Mouse (Mus musculus) hindbrain, embryonic 16.5 days (tissue): ENCODE data around the gene Decr2. TPM values are rescaled to one million over a fixed set of nuclear protein-coding genes. Genes with fewer than 3 reads are reported as not detected.
"Not testable (repeated sequence)": the region's sequence is repeated elsewhere in the genome, so short reads cannot be mapped to it uniquely, and the experiment has no call there.

Experiments used
- ATAC-seq: fragments of 200-750 bp; cut with Nextera tagmentation; 2 replicates; pipeline ENCODE4 v1.8.0; 2017; ENCODE audit warnings: moderate TSS enrichment, moderate library complexity
- H3K27ac ChIP-seq: fragments of 300-500 bp; sonication (generic); 2 replicates; pipeline ENCODE4 v1.5.1; 2014; ENCODE audit warnings: low read depth, mild to moderate bottlenecking, control low read depth, low read length, moderate library complexity
- H3K27me3 ChIP-seq: fragments of 300-500 bp; sonication (generic); replicated peaks from 2 replicates; pipeline ENCODE4 v1.6.1; 2014; ENCODE audit warnings: low read length; ENCODE audit not compliant: control insufficient read depth, insufficient read depth
- H3K36me3 ChIP-seq: fragments of 300-500 bp; sonication (generic); 2 replicates; pipeline ENCODE4 v1.6.1; 2014; ENCODE audit warnings: mild to moderate bottlenecking, low read length, moderate library complexity, mixed read lengths; ENCODE audit not compliant: control insufficient read depth, insufficient read depth
- H3K4me1 ChIP-seq: fragments of 300-500 bp; sonication (generic); 2 replicates; pipeline ENCODE4 v1.6.1; 2014; ENCODE audit warnings: low read depth, low read length; ENCODE audit not compliant: control insufficient read depth, insufficient read depth
- H3K4me2 ChIP-seq: fragments of 300-500 bp; sonication (generic); 2 replicates; pipeline ENCODE4 v1.6.1; 2014; ENCODE audit warnings: mild to moderate bottlenecking, low read length, control low read depth, moderate library complexity
- H3K4me3 ChIP-seq: fragments of 300-500 bp; sonication (generic); 2 replicates; pipeline ENCODE4 v1.5.1; 2014; ENCODE audit warnings: mild to moderate bottlenecking, low read length, control low read depth, moderate library complexity
- H3K9ac ChIP-seq: fragments of 300-500 bp; sonication (generic); 2 replicates; pipeline ENCODE4 v1.6.1; 2014; ENCODE audit warnings: low read depth, mild to moderate bottlenecking, control low read depth, low read length, moderate library complexity
- H3K9me3 ChIP-seq: fragments of 300-500 bp; sonication (generic); 2 replicates; pipeline ENCODE4 v1.6.1; 2014; ENCODE audit warnings: mild to moderate bottlenecking, low read length, moderate library complexity; ENCODE audit not compliant: control insufficient read depth
- WGBS: fragments of 180-500 bp; shearing (Covaris S2); extraction: QIAGEN DNeasy Blood & Tissue Kit; methylation state at CpG from one replicate; pipeline ENCODE4 v1.1.7; 2014; 5-methylcytosine and 5-hydroxymethylcytosine counted together
- polyA plus RNA-seq: library from polyadenylated mRNA; unstranded; fragments of >200 nt; fragmentation: Nextera tagmentation; extraction: Ambion mirVana; gene quantifications from 2 replicates; pipeline ENCODE4 v1.2.1, GENCODE M21; 2015

The Decr2 gene
- polyA plus RNA-seq, 1 experiment from 2014 or later: 45.7 TPM

DNA sequence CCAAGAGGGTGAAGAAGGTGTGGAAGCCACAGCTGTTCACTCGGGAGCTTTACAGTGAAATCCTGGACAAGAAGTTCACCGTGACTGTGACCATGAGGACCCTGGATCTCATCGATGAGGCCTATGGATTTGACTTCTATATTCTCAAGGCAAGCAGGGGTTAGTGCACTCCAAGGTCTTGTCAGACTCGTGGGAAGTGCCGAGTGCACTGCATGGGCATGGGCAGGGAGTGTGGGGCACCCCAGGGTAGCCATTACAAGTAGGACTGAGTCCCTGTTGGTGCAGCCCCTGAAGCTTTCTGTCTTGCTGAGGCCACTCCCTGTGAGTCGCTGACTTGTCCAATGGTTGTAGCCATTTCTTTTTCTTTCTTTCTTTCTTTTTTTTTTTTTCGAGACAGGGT is 34.4 kb upstream of the Decr2 start:
- H3K36me3 ChIP-seq: peaks cover 22% of the 10 kb centered on the region
- no peak overlapping the region for H3K27ac ChIP-seq
- no peaks in the 10 kb centered on the region; the same call in 1 of the 2 replicates for H3K27me3 ChIP-seq
- H3K4me3 ChIP-seq: peak overlapping the region; percentile 85
- peak overlapping the region; percentile 76 for H3K4me2 ChIP-seq
- no peaks in the 10 kb centered on the region for H3K9me3 ChIP-seq
- no peak for ATAC-seq
- 91% methylated on average over 7 of the region's 7 CpGs for WGBS
- peaks cover 21% of the 10 kb centered on the region for H3K4me1 ChIP-seq
- H3K9ac ChIP-seq: peak overlapping the region; percentile 84; the same call in 1 of the 2 replicates

DNA sequence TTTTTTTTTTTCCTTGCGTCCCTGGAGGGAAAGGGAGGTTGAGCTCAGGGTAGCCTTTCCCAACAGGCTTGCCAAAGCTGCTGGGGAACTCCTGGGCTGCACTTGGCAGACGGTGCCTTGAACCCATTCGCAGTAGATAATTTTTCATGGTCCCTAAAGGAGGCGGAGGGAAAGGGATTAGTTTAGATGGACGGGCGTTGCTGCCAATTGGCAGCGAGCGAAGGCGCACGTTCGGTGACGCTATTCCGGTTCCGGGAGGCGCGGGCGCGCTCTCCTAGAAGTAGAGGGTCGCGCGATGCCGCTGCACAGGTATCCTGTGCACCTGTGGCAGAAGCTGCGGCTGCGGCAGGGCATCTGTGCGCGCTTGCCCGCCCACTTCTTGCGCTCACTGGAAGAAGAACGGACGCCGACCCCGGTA is 33.1 kb upstream of the Decr2 start, which contains the start of gene Mrpl28:
Gene Mrpl28, plus strand, starts transcription at position 234 of the 418 bp plus-strand sequence.
- peak within 1 kb of the TSS; percentile 56; the same call in 1 of the 2 replicates for H3K27ac ChIP-seq
- WGBS: under 1% methylated on average over 32 of the region's 32 CpGs
- no peaks in the 10 kb centered on the region for H3K9me3 ChIP-seq
- H3K9ac ChIP-seq: peak within 1 kb of the TSS; percentile 84
- peak within 1 kb of the TSS; percentile 85 for H3K4me3 ChIP-seq
- peaks cover 21% of the 10 kb centered on the region for H3K4me1 ChIP-seq
- peak within 1 kb of the TSS; percentile 76 for H3K4me2 ChIP-seq
- H3K27me3 ChIP-seq: peaks cover under 1% of the 10 kb centered on the region; the same call in 1 of the 2 replicates
- peaks cover 16% of the 10 kb centered on the region for H3K36me3 ChIP-seq
- peak; percentile 96 for ATAC-seq

DNA sequence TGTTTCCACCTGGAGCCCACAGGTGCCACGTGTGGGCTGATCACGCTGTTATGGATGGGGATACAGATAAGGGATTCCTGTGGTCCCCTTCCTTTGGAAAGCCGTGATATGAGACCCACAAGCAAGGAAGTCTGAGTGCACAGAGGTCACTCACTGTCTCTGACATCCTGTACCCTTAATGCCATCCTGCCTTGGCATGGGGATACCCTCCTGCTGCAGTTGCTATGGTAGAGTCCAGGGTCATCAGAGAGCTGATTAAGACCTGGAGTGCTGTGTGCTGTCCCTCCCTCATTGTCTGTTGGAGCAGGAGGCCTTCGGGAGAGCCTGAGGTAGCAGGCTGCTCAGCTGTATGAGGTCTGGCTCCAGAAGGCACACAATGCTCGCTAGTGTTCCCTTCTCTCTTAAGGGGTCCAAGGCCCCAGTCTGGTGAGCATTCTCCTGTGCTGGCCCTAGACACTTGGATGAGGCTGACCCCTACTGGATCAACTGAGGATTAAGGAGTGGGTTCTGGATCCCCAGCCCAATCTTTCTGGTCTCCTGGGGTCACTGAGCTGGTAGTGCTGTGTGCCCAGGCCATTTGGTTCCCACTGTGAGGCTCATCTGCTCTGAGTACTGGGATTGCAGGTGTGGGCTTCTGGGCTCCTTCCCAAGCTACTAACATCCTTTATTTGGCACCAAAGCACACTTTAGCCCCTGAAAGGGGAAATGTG is 32.4 kb upstream of the Decr2 start:
- Histone ChIP-seq H3K27me3 (peaks cover 6% of the 10 kb centered on the region), H3K9ac (no peak overlapping the region; the same call in 1 of the 2 replicates), H3K4me3 (no peak overlapping the region), H3K9me3 (no peaks in the 10 kb centered on the region), H3K4me1 (peaks cover 21% of the 10 kb centered on the region), H3K4me2 (no peak overlapping the region), H3K27ac (no peak overlapping the region), H3K36me3 (peaks cover 16% of the 10 kb centered on the region)
- peak; percentile 29; the same call in 1 of the 2 replicates for ATAC-seq
- WGBS: 63% methylated on average over 5 of the region's 5 CpGs

DNA sequence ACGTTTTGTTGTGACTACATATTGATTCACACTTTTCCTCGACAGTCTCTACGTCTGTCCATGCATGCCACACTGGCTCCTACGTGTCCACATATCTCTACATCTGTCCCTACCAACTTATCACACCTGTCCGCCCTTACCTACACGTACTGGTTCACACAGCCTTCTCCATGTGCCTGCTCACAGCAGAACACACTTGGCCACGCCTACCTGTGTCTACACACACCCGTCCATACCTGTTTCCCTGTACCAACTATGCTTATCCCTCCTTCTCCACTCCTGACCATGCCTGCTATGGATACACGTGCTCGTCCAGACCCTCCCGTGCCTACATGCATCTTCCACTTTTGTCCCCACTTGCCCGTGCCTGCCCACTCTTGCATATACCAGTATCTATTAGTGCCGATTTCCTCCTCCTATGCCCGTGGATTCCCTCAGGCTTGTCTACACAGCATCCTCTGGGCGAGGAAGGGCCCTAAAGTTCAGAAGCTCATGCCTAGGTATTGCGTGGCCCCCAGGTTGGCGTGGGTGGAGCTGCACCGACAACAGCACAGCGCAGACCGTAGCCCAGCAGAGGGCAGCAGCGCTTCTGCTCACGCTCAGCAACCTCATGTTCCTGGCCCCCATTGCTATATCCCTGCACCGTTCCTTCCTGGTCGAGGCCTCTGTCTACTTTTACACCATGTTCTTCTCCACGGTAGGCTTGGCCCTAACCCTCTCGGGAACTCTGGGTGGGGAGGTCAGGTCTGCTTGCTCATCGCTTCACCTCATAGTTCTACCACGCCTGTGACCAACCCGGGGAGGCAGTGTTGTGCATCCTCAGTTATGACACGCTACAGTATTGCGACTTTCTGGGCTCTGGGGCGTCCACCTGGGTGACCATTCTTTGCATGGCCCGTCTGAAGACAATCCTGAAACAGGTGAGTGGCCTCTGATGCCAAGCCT is 29.9 kb upstream of the Decr2 start:
- H3K27me3 ChIP-seq: peaks cover 23% of the 10 kb centered on the region
- H3K27ac ChIP-seq: no peak overlapping the region
- no peak for ATAC-seq
- H3K9me3 ChIP-seq: no peaks in the 10 kb centered on the region
- H3K9ac ChIP-seq: no peak overlapping the region
- WGBS: 48% methylated on average over 33 of the region's 33 CpGs
- no peaks in the 10 kb centered on the region for H3K36me3 ChIP-seq
- peaks cover 21% of the 10 kb centered on the region for H3K4me1 ChIP-seq
- peak overlapping the region; percentile 7; the same call in 1 of the 2 replicates for H3K4me2 ChIP-seq
- H3K4me3 ChIP-seq: no peak overlapping the region

DNA sequence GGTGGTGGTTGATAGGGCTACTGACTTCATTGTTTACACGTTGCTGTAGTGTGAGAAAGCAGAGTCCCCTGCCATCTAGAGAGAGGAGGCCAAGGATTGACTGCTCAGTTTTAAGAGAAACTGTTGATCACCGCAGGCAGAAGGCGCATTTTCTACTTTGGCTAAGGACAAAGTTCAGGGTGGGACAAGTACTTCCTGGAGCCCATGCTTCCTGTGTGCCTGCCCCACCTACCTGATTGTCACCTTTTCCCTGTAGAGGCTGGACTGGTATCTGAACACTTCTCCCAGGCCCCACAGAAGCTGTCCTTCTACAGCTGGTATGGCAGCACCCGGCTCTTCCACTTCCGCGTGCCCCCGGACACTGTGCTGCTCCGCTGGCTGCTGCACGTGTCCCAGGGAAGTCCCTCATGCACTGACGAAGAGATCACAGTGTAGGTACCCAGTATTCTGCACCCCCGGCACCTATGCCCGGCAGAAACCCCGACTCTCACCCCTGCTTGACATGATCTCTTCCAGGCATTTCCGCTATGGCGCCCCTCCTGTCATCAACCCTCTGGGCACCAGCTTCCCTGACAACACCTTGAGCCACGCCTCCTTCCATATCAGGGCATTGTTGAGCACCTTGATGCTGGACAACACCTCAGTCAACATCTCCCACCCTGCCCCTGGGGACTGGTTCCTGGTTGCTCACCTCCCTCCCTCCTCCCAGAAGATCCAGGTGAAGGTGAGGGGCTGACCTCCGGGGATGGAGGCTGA is 26.5 kb upstream of the Decr2 start:
- no peak overlapping the region for H3K4me3 ChIP-seq
- peaks cover 13% of the 10 kb centered on the region for H3K4me1 ChIP-seq
- 84% methylated on average over 17 of the region's 17 CpGs for WGBS
- peaks cover 32% of the 10 kb centered on the region for H3K27me3 ChIP-seq
- no peaks in the 10 kb centered on the region for H3K36me3 ChIP-seq
- H3K27ac ChIP-seq: no peak overlapping the region
- no peak overlapping the region for H3K9ac ChIP-seq
- ATAC-seq: no peak
- H3K4me2 ChIP-seq: no peak overlapping the region
- H3K9me3 ChIP-seq: no peaks in the 10 kb centered on the region

DNA sequence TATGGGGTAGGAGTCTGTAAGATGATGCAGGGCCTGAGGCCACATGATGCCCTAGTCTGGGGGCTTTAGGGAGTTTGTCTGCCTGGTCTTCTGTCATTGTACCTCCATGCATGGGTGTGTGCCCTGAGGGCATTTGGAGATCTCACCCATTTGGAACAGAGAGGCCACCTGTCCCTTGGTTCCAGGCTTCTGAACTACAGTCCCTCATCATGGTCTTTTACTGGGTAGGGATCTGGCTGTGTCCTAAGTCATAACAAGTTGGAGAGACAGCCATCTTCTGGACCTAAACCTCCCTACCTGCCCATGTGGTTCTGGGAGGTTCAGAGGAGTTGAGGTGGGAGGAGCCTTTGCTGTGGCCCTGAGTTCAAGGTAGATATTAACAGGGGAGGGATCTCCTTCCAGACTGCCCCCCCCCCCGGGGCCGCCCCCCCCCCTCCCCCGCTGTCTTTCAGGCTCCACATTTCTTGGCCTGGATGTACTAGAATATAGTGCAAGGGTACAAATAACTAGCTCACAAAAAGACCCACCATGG is 25.9 kb upstream of the Decr2 start:
- H3K9ac ChIP-seq: no peak overlapping the region
- H3K36me3 ChIP-seq: no peaks in the 10 kb centered on the region
- H3K27me3 ChIP-seq: peaks cover 34% of the 10 kb centered on the region
- no peak overlapping the region for H3K4me3 ChIP-seq
- H3K4me1 ChIP-seq: peaks cover 13% of the 10 kb centered on the region
- no peak overlapping the region for H3K27ac ChIP-seq
- no peak for ATAC-seq
- no peaks in the 10 kb centered on the region for H3K9me3 ChIP-seq
- 67% methylated on average over 3 of the region's 3 CpGs for WGBS
- H3K4me2 ChIP-seq: no peak overlapping the region

DNA sequence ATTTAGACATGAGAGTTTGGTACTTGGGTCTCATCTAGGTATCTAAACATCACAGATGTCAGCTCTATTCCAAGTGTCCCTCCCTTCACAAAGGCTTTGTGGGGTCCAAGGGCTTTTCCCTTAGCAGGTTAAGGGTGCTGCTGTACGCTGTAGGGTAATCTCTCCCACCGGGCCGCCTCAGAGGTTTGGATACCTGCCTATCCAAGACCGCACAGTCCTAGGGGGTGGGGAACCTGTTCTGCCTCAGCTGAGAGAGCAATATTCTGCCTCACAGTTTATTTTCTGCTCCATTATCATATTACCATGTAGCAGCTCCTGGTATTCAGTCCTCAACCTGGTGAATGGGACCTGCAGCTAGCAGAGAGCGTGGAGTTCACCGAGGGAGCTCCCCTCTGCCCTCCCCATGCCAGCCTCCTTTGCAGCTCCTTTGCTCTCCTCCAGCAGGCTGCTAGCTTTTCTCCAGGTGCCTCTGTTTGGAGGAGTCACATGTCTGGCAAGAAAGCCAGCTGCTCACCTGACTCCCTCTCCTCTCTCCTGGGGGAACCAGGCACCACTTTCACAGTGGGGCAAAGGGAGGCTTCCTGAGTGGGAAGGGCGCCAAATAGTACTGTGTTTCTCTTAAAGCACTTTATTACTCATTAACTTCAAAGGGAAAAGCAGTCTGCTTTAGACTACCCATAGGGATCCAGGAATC is 25.2 kb upstream of the Decr2 start:
- no peak for ATAC-seq
- Histone ChIP-seq H3K9me3 (no peaks in the 10 kb centered on the region), H3K27me3 (peaks cover 34% of the 10 kb centered on the region), H3K4me3 (no peak overlapping the region), H3K4me1 (peaks cover 13% of the 10 kb centered on the region), H3K36me3 (no peaks in the 10 kb centered on the region), H3K9ac (no peak overlapping the region), H3K27ac (no peak overlapping the region), H3K4me2 (no peak overlapping the region)
- WGBS: 84% methylated on average over 7 of the region's 7 CpGs

DNA sequence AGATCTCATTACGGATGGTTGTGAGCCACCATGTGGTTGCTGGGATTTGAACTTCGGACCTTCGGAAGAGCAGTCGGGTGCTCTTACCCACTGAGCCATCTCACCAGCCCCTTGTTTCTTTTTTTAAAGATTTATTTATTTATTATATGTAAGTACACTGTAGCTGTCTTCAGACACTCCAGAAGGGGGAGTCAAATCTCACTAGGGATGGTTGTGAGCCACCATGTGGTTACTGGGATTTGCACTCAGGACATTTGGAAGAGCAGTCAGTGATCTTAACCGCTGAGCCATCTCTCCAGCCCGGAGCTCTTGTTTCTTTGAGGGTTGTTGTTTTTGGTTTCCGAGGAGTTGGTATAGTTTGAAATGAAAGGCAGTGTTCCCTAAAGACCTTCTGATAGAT is 24.3 kb upstream of the Decr2 start:
- H3K27me3 ChIP-seq: peaks cover 34% of the 10 kb centered on the region
- WGBS: 62% methylated on average over 7 of the region's 7 CpGs
- not testable (repeated sequence) for H3K36me3 ChIP-seq, H3K4me2 ChIP-seq, H3K9ac ChIP-seq, H3K9me3 ChIP-seq, H3K27ac ChIP-seq, H3K4me1 ChIP-seq, H3K4me3 ChIP-seq, ATAC-seq
